Mouse (Mus musculus): ENCODE results near the gene Unkl. TPM values are rescaled to one million over a fixed set of nuclear protein-coding genes. Genes with fewer than 3 reads are reported as not detected.

Unkl gene
- polyA plus RNA-seq, 1 experiment from 2014 or later = 5.7 TPM

GRCm38 (mm10) chr17:25210006-25210405, 21.8 kb downstream of the Unkl start:
- no peak overlapping the region for H3K27ac ChIP-seq (ENCODE audit: low read length)
- H3K27me3 ChIP-seq (ENCODE audit: control insufficient read depth, insufficient read depth, low read length) = no peaks in the 10 kb centered on the region
- H3K4me3 ChIP-seq (ENCODE audit: low read depth, low read length) = no peak overlapping the region
- ATAC-seq (ENCODE audit: insufficient number of reproducible peaks, insufficient read depth, low FRiP score, low read depth) = no peak
- H3K9me3 ChIP-seq (ENCODE audit: control insufficient read depth, low read depth, low read length) = no peaks in the 10 kb centered on the region
- H3K9ac ChIP-seq (replicated peaks; ENCODE audit: low read depth, low read length) = no peak overlapping the region
- peaks cover 63% of the 10 kb centered on the region for H3K36me3 ChIP-seq (ENCODE audit: control insufficient read depth, insufficient read depth, low read length)
- no peaks in the 10 kb centered on the region for H3K4me1 ChIP-seq (ENCODE audit: control insufficient read depth, insufficient read depth, low read length)
- no peak overlapping the region for H3K4me2 ChIP-seq (replicated peaks; ENCODE audit: low read depth, low read length)
- 81% methylated on average over 4 of the region's 4 CpGs for WGBS

DNA sequence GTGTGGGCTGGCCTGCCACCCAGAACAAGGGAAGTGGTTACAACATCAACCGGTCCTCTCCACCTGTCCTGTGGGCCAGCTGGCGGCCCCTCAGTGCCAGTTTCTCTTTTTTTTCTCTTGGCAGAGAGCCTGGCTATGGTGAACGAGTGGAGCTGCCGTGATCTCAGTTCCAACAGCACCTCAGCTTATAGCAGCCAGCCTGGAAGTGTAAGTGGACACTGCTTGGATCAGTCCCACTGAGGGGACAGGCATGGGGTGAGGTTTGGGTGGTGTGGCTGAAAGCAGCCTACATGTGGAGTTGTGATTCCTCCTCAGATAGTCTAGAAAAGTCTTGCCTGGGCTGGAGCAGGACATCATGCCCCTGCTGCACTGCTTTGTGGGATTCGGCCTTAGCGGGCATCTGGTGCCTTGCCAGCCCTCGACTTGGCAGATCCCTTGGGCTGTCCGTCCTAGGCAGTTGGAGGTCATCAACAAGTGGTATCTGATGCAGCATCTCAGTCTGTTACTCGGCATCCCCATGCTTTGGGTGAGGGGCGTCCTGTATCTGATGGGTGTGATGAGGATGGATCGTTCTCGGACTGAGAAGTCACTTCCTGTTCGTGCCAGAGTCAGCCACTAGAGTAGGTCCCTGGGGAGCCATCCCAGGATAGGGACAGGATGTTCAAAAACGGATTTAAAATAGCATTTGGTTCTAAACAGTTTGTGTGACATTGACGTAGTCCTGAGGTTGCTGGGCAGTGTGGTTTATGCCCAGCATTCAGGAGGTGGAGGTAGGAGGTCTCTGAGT, 22.7 kb downstream of the Unkl start:
- H3K36me3 ChIP-seq (ENCODE audit: control insufficient read depth, insufficient read depth, low read length) = peaks cover 58% of the 10 kb centered on the region
- ATAC-seq (ENCODE audit: insufficient number of reproducible peaks, insufficient read depth, low FRiP score, low read depth) = no peak

DNA sequence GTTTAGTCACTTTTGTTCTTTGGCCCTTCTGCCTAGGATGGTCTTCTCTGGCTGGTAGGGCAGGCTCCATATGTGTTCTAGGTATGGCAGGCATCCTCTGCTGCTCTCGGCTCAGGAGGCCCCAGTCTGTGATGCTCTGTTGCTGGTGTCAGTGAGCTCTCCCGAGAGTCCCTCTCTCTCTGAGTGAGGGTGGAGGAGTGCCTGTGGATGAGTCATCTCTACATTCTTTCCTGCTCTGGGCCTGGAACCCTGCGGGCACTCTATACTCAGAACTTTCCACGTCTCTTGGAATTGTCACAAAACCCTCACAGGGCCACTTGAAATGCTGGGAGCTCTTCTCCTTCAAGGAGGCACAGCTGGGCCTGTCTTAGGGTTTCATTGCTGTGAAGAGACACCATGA, 23.5 kb downstream of the Unkl start:
- ATAC-seq (ENCODE audit: insufficient number of reproducible peaks, insufficient read depth, low FRiP score, low read depth) = no peak
- Histone ChIP-seq H3K4me2 (replicated peaks; ENCODE audit: low read depth, low read length) (no peak overlapping the region), H3K36me3 (ENCODE audit: control insufficient read depth, insufficient read depth, low read length) (peaks cover 58% of the 10 kb centered on the region), H3K4me1 (ENCODE audit: control insufficient read depth, insufficient read depth, low read length) (no peaks in the 10 kb centered on the region), H3K4me3 (ENCODE audit: low read depth, low read length) (no peak overlapping the region), H3K9me3 (ENCODE audit: control insufficient read depth, low read depth, low read length) (no peaks in the 10 kb centered on the region), H3K27me3 (ENCODE audit: control insufficient read depth, insufficient read depth, low read length) (no peaks in the 10 kb centered on the region), H3K9ac (replicated peaks; ENCODE audit: low read depth, low read length) (no peak overlapping the region), H3K27ac (ENCODE audit: low read length) (no peak overlapping the region)
- WGBS = 88% methylated on average over 4 of the region's 4 CpGs

More for the DNA sequence above, 22.7 kb downstream of the Unkl start:
- H3K4me2 ChIP-seq (replicated peaks; ENCODE audit: low read depth, low read length) = no peak overlapping the region
- WGBS = 84% methylated on average over 15 of the region's 15 CpGs
- no peaks in the 10 kb centered on the region for H3K9me3 ChIP-seq (ENCODE audit: control insufficient read depth, low read depth, low read length)
- no peak overlapping the region for H3K9ac ChIP-seq (replicated peaks; ENCODE audit: low read depth, low read length)
- no peak overlapping the region for H3K27ac ChIP-seq (ENCODE audit: low read length)
- H3K4me1 ChIP-seq (ENCODE audit: control insufficient read depth, insufficient read depth, low read length) = no peaks in the 10 kb centered on the region
- no peak overlapping the region for H3K4me3 ChIP-seq (ENCODE audit: low read depth, low read length)
- no peaks in the 10 kb centered on the region for H3K27me3 ChIP-seq (ENCODE audit: control insufficient read depth, insufficient read depth, low read length)

DNA sequence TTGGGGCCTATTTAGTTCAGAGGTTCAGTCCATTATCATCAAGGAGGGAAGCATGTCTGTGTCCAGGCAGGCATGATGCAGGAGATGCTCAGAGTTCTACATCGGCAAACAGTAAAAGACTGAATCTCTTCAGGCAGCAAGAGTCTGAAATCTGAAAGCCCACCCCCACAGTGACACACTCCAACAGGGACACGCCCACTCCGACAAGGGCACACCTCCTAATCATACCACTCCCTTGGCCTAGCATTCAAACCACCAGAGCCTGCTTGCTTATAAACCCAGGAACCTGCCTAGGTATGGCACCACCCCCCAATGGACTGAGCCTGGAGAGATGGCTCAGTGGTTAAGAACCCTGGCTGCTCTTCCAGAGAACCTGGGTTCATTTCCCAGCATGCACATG, 27.2 kb downstream of the Unkl start:
- Histone ChIP-seq H3K27ac (ENCODE audit: low read length) (no peak overlapping the region), H3K9ac (replicated peaks; ENCODE audit: low read depth, low read length) (no peak overlapping the region), H3K4me1 (ENCODE audit: control insufficient read depth, insufficient read depth, low read length) (no peaks in the 10 kb centered on the region), H3K9me3 (ENCODE audit: control insufficient read depth, low read depth, low read length) (no peaks in the 10 kb centered on the region), H3K27me3 (ENCODE audit: control insufficient read depth, insufficient read depth, low read length) (no peaks in the 10 kb centered on the region), H3K4me3 (ENCODE audit: low read depth, low read length) (no peak overlapping the region), H3K4me2 (replicated peaks; ENCODE audit: low read depth, low read length) (no peak overlapping the region), H3K36me3 (ENCODE audit: control insufficient read depth, insufficient read depth, low read length) (peaks cover 38% of the 10 kb centered on the region)
- ATAC-seq (ENCODE audit: insufficient number of reproducible peaks, insufficient read depth, low FRiP score, low read depth) = no peak
- WGBS = 82% methylated on average over 3 of the region's 3 CpGs

GRCm38 (mm10) chr17:25218967-25219366, 30.8 kb downstream of the Unkl start:
- whole genome bisulfite sequencing = 90% methylated on average over 9 of the region's 9 CpGs
- no peaks in the 10 kb centered on the region for H3K9me3 ChIP-seq (ENCODE audit: control insufficient read depth, low read depth, low read length)
- ATAC-seq (ENCODE audit: insufficient number of reproducible peaks, insufficient read depth, low FRiP score, low read depth) = no peak
- H3K4me3 ChIP-seq (ENCODE audit: low read depth, low read length) = no peak overlapping the region
- H3K4me1 ChIP-seq (ENCODE audit: control insufficient read depth, insufficient read depth, low read length) = peaks cover 4% of the 10 kb centered on the region; the same call in 1 of the 2 replicates
- no peak overlapping the region for H3K9ac ChIP-seq (replicated peaks; ENCODE audit: low read depth, low read length)
- H3K27me3 ChIP-seq (ENCODE audit: control insufficient read depth, insufficient read depth, low read length) = no peaks in the 10 kb centered on the region
- H3K4me2 ChIP-seq (replicated peaks; ENCODE audit: low read depth, low read length) = no peak overlapping the region
- H3K27ac ChIP-seq (ENCODE audit: low read length) = no peak overlapping the region
- peaks cover 23% of the 10 kb centered on the region for H3K36me3 ChIP-seq (ENCODE audit: control insufficient read depth, insufficient read depth, low read length)

GRCm38 (mm10) chr17:25219492-25220295, 31.5 kb downstream of the Unkl start:
- no peaks in the 10 kb centered on the region for H3K27me3 ChIP-seq (ENCODE audit: control insufficient read depth, insufficient read depth, low read length)
- whole genome bisulfite sequencing = 93% methylated on average over 15 of the region's 15 CpGs
- H3K9me3 ChIP-seq (ENCODE audit: control insufficient read depth, low read depth, low read length) = no peaks in the 10 kb centered on the region
- no peak overlapping the region for H3K4me2 ChIP-seq (replicated peaks; ENCODE audit: low read depth, low read length)
- H3K27ac ChIP-seq (ENCODE audit: low read length) = no peak overlapping the region
- H3K4me1 ChIP-seq (ENCODE audit: control insufficient read depth, insufficient read depth, low read length) = peaks cover 4% of the 10 kb centered on the region; the same call in 1 of the 2 replicates
- peaks cover 20% of the 10 kb centered on the region for H3K36me3 ChIP-seq (ENCODE audit: control insufficient read depth, insufficient read depth, low read length)
- ATAC-seq (ENCODE audit: insufficient number of reproducible peaks, insufficient read depth, low FRiP score, low read depth) = no peak
- H3K4me3 ChIP-seq (ENCODE audit: low read depth, low read length) = no peak overlapping the region
- no peak overlapping the region for H3K9ac ChIP-seq (replicated peaks; ENCODE audit: low read depth, low read length)

- peaks cover 15% of the 10 kb centered on the region for H3K36me3 ChIP-seq (ENCODE audit: control insufficient read depth, insufficient read depth, low read length)
- ATAC-seq (ENCODE audit: insufficient number of reproducible peaks, insufficient read depth, low FRiP score, low read depth) = no peak
Measured at GRCm38 (mm10) chr17:25220746-25221145, 32.5 kb downstream of the Unkl start.

GRCm38 (mm10) chr17:25221821-25222503, 33.8 kb downstream of the Unkl start:
- peaks cover 10% of the 10 kb centered on the region for H3K36me3 ChIP-seq (ENCODE audit: control insufficient read depth, insufficient read depth, low read length)
- no peak overlapping the region; the same call in 1 of the 2 replicates for H3K27ac ChIP-seq (ENCODE audit: low read length)
- H3K9me3 ChIP-seq (ENCODE audit: control insufficient read depth, low read depth, low read length) = no peaks in the 10 kb centered on the region
- ATAC-seq (ENCODE audit: insufficient number of reproducible peaks, insufficient read depth, low FRiP score, low read depth) = peak; percentile 83
- 2% methylated on average over 19 of the region's 30 CpGs for WGBS
- peaks cover 4% of the 10 kb centered on the region; the same call in 1 of the 2 replicates for H3K4me1 ChIP-seq (ENCODE audit: control insufficient read depth, insufficient read depth, low read length)
- no peaks in the 10 kb centered on the region for H3K27me3 ChIP-seq (ENCODE audit: control insufficient read depth, insufficient read depth, low read length)
- H3K9ac ChIP-seq (replicated peaks; ENCODE audit: low read depth, low read length) = no peak overlapping the region
- H3K4me2 ChIP-seq (replicated peaks; ENCODE audit: low read depth, low read length) = peak overlapping the region; percentile 61
- peak overlapping the region; percentile 35 for H3K4me3 ChIP-seq (ENCODE audit: low read depth, low read length)

More at GRCm38 (mm10) chr17:25220746-25221145, 32.5 kb downstream of the Unkl start:
- H3K4me1 ChIP-seq (ENCODE audit: control insufficient read depth, insufficient read depth, low read length) = peaks cover 4% of the 10 kb centered on the region; the same call in 1 of the 2 replicates
- H3K9ac ChIP-seq (replicated peaks; ENCODE audit: low read depth, low read length) = no peak overlapping the region
- H3K4me3 ChIP-seq (ENCODE audit: low read depth, low read length) = no peak overlapping the region
- no peaks in the 10 kb centered on the region for H3K27me3 ChIP-seq (ENCODE audit: control insufficient read depth, insufficient read depth, low read length)
- no peak overlapping the region for H3K27ac ChIP-seq (ENCODE audit: low read length)
- no peaks in the 10 kb centered on the region for H3K9me3 ChIP-seq (ENCODE audit: control insufficient read depth, low read depth, low read length)
- WGBS = 95% methylated on average over 1 of the region's 1 CpGs
- no peak overlapping the region for H3K4me2 ChIP-seq (replicated peaks; ENCODE audit: low read depth, low read length)
